Mouse (Mus musculus): Measurements from ENCODE around the gene Mmp7.

Gene Mmp7

GRCm38 (mm10) chr9:7691790-7692189, at the start of gene Mmp7:
Gene Mmp7 (plus strand): TSS chr9:7692090.
- DNase-seq (ENCODE audit: low read depth) = no peak

- no peak for DNase-seq (ENCODE audit: low read depth)
Measured at GRCm38 (mm10) chr9:7647901-7648300, 44.0 kb upstream of the Mmp7 start.

GRCm38 (mm10) chr9:7650397-7651180, 41.3 kb upstream of the Mmp7 start:
- DNase-seq (ENCODE audit: low read depth) = no peak

GRCm38 (mm10) chr9:7652351-7653085, 39.4 kb upstream of the Mmp7 start:
- no peak for DNase-seq (ENCODE audit: low read depth)

- DNase-seq (ENCODE audit: low read depth) = no peak
Measured at GRCm38 (mm10) chr9:7657946-7658345, 33.9 kb upstream of the Mmp7 start.

GRCm38 (mm10) chr9:7659469-7660020, 32.3 kb upstream of the Mmp7 start:
- no peak for DNase-seq (ENCODE audit: low read depth)

GRCm38 (mm10) chr9:7661371-7661770, 30.5 kb upstream of the Mmp7 start:
- no peak for DNase-seq (ENCODE audit: low read depth)

- DNase-seq (ENCODE audit: low read depth) = no peak
Measured at GRCm38 (mm10) chr9:7669674-7670073, 22.2 kb upstream of the Mmp7 start.

- no peak for DNase-seq (ENCODE audit: low read depth)
Measured at GRCm38 (mm10) chr9:7672985-7673384, 18.9 kb upstream of the Mmp7 start.

- DNase-seq (ENCODE audit: low read depth) = no peak
Measured at GRCm38 (mm10) chr9:7678154-7678837, 13.6 kb upstream of the Mmp7 start.

- DNase-seq (ENCODE audit: low read depth) = no peak
Measured at GRCm38 (mm10) chr9:7682081-7682618, 9.7 kb upstream of the Mmp7 start.

GRCm38 (mm10) chr9:7686024-7686423, 5.9 kb upstream of the Mmp7 start:
- DNase-seq (ENCODE audit: low read depth) = no peak

- DNase-seq (ENCODE audit: low read depth) = no peak
Measured at GRCm38 (mm10) chr9:7689799-7690198, 2.1 kb upstream of the Mmp7 start.

- DNase-seq (ENCODE audit: low read depth) = no peak
Measured at GRCm38 (mm10) chr9:7693961-7694360, 2.1 kb downstream of the Mmp7 start.

GRCm38 (mm10) chr9:7695646-7696045, 3.8 kb downstream of the Mmp7 start:
- DNase-seq (ENCODE audit: low read depth) = no peak

GRCm38 (mm10) chr9:7708698-7709097, 16.8 kb downstream of the Mmp7 start:
- no peak for DNase-seq (ENCODE audit: low read depth)

- no peak for DNase-seq (ENCODE audit: low read depth)
Measured at GRCm38 (mm10) chr9:7711196-7711595, 19.3 kb downstream of the Mmp7 start.

- peak; percentile 86 for DNase-seq (ENCODE audit: low read depth)
Measured at GRCm38 (mm10) chr9:7714062-7714907, 22.4 kb downstream of the Mmp7 start.

GRCm38 (mm10) chr9:7714908-7715175, 23.0 kb downstream of the Mmp7 start:
- DNase-seq (ENCODE audit: low read depth) = no peak

GRCm38 (mm10) chr9:7721543-7721942, 29.7 kb downstream of the Mmp7 start:
- DNase-seq (ENCODE audit: low read depth) = no peak

- no peak for DNase-seq (ENCODE audit: low read depth)
Measured at GRCm38 (mm10) chr9:7728997-7729396, 37.1 kb downstream of the Mmp7 start.

GRCm38 (mm10) chr9:7742696-7743095, 50.8 kb downstream of the Mmp7 start:
- DNase-seq (ENCODE audit: low read depth) = no peak
